Mouse (Mus musculus) C2C12 (cell line): ENCODE measurements around the gene Arfgap3.

ENCODE experiments used
- CEBPB ChIP-seq: IDR thresholded peaks from one replicate; pipeline ENCODE4 v1.6.1; 2011; ENCODE audit warnings: low read depth, mild to moderate bottlenecking, control low read depth, moderate library complexity
- CTCF ChIP-seq: IDR thresholded peaks from one replicate; pipeline ENCODE4 v1.5.1; 2011; ENCODE audit not compliant: control insufficient read depth, insufficient read depth, insufficient read length
- FOSL1 ChIP-seq: IDR thresholded peaks from one replicate; pipeline ENCODE4 v1.8.0; 2011; ENCODE audit warnings: mild to moderate bottlenecking, low read length; ENCODE audit not compliant: poor library complexity, insufficient read depth, severe bottlenecking
- MAX ChIP-seq: IDR thresholded peaks from one replicate; pipeline ENCODE4 v1.6.1; 2011; ENCODE audit warnings: mild to moderate bottlenecking, control low read depth
- USF1 ChIP-seq: IDR thresholded peaks from one replicate; pipeline ENCODE4 v1.6.1; 2011; ENCODE audit warnings: low read depth, mild to moderate bottlenecking, control low read depth, moderate library complexity

DNA sequence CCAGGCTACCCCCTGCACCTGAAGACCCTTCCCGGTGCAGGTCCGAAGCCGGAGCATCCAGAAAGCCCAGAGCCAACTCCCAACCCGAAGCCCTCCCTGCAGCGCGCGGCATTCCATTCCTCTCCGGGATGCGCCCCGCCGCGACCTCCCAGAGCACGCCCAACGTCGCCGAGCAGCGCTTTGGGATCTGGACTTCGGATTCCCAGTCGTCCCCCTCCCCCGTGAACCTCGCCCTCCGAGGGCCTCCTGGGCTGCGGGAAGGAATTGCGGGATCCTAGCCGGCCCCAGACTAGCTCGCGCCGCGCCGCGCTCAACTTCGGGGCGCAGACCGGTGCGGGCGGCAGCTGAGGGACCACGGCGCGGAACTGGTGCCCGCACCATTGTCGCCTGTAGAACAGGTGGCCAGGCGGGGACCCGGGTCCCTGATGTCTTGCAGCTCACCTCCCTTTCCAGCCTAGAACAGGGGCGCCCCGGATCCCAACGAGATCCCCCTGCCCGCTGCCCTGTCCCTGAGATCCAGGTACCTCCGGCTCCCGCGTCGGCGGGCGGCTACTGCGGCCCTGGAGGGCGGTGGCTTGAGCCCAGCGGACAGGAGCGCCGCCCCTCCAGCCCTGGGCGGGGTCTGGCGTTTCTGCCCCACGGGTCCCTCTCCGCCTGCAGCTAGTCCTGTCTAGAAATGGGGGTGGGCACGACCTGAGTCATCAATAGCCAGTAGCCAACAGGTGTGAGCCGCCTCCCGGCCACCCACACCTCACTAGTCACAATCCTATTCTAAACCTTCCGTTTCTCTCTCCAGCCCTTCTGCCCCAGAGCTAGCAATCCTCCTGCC lies 98.7 kb downstream of the Arfgap3 start, which contains the start of gene A4galt:
- TF ChIP-seq CTCF (no peak), MAX (no peak), CEBPB (no peak), FOSL1 (no peak), USF1 (no peak)
